Mouse (Mus musculus) cerebellum, adult 8-10 months (tissue): ENCODE data around the gene Ciao1.
"Not testable (repeated sequence)": the region's sequence is repeated elsewhere in the genome, so short reads cannot be mapped to it uniquely, and the experiment has no call there.

ENCODE experiments used
- DNase-seq: peaks from one replicate; pipeline ENCODE4 v3.0.0; 2022

Gene Ciao1

DNA sequence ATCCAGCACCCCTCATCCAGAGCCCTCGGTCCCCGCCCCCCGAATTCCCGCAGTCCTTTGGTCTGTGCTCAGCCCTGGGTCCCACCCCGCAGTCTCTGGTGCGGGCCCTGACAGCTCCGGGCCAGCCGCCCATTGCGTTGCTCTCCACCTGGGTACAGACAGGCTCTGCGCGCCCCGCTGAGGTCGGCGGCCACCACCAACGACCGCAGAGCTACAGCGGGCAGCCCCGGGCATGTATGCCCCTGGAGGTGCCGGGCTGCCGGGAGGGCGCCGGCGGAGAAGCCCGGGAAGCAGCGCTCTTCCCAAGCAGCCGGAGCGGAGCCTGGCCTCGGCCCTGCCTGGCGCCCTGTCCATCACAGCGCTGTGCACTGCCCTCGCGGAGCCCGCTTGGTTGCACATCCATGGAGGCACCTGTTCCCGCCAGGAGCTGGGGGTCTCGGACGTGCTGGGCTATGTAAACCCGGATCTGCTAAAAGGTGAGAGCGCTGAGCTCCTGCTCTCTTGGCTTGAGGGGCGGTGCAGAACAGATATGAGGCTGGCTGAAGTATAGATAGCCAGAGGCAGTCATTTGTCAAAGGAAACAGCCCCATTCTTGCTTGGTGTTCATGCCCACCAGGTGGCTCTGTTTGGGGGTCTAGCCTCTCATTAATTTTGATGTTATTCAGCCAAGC, 853 bp upstream of the Ciao1 start:
- peak; percentile 52 for DNase-seq

DNA sequence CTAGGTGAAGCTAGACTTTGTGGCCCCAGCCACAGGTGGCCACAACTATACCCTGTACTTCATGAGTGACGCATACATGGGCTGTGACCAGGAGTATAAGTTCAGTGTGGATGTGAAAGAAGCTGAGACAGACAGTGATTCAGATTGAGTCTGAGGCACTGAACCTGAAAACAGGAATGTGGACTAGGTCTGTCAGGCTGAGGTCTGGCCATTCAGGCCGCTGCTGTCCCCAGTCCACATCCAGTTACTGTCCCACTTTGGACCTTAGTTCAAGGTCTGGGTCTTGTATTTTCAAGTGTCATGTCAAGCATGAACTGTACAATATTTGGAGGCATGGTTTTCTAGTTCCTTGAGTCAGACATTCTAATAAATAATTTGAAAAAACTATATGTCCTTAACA, 7.6 kb downstream of the Ciao1 start:
- no peak for DNase-seq

DNA sequence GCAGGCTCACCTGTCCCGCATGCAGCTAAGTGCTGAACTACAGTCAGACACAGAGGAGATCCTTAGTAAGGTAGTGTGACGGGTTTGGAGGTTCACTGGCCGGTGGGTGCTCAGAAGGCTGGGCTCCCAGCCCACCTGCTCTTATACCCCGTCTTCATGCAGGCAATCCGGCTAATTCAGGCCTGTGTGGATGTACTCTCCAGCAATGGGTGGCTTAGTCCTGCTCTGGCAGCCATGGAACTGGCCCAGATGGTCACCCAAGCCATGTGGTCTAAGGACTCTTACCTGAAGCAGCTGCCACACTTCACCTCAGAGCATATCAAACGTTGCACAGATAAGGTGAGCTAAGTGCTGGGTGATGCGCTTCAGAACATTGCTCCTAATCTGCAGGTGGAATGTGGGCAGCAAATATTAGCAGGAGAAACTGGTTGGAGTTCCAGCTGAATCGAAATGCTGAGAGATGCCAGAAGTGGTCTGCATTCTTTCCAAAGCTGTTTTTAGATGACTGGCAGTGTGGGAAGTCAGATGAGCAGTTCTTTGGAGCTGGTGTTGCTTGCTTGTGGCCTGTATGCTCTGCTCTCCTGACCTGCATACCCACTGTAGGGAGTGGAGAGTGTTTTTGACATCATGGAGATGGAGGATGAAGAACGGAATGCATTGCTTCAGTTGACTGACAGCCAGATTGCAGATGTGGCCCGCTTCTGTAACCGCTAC, 9.6 kb downstream of the Ciao1 start:
- no peak for DNase-seq

DNA sequence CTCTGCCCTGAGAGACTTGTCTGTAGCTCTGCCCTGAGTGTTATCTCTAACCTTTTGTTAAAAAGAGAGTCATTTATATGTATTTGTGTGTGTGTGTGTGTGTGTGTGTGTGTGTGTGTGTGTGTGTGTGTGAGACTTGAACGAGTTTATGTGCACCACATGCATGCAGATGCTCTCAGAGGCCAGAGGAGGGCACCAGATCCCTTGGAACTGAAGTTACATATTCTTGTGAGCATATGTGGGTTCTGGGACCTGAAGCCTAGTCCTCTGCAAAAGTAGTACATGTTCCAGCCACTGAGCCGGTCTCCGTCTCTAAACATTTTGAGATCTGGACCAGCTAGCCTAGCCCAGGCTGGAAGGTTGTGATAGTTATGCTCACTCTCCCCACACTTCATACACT, 22.4 kb downstream of the Ciao1 start:
- no peak for DNase-seq

DNA sequence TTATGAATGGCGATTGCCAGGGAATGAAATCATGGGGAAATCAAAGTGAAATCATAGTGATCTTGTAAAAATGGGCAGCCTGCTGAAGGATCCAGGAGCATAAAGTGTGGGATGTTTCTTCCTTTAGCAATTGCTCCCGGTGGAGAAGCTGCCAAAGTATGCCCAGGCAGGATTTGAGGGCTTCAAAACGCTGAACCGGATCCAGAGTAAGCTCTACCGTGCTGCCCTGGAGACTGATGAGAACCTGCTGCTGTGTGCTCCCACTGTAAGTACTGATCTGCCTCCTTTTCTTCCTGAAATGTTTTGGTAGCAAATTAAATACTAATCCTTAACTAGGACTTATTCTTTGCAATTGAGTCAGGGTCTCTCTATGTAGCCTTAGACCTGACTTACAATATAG, 29.9 kb downstream of the Ciao1 start:
- no peak for DNase-seq

DNA sequence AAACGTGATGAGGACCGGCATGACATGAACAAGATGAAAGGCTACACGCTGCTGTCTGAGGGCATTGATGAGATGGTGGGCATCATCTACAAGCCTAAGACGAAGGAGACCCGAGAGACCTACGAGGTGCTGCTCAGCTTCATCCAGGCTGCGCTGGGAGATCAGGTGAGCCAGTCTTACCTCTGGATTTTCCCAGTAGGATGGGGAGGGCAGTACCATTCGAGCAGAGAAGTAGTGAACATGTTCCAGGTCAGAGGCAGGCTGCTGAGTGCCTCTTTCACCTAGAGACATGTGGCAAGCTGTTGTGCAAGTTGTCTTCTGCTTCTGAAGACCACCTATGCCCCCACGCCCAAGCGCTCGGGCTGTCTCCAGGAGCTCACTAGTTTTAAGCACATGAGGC, 36.9 kb downstream of the Ciao1 start:
- no peak for DNase-seq

DNA sequence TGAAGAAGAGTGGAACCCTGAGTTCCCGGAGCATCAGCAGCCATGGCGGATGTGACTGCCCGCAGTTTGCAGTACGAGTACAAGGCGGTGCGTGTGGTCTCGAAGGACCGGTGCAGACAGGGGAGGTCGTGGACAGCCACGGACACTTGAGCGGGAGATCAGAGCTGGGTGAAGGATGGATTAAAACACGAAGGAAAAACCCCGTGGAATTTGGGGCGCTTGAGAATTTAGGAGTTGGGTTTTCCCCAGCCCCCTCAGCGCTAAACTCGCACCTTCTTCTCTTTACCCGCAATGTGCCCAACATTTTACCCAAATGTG, 39.2 kb downstream of the Ciao1 start:
- no peak for DNase-seq

DNA sequence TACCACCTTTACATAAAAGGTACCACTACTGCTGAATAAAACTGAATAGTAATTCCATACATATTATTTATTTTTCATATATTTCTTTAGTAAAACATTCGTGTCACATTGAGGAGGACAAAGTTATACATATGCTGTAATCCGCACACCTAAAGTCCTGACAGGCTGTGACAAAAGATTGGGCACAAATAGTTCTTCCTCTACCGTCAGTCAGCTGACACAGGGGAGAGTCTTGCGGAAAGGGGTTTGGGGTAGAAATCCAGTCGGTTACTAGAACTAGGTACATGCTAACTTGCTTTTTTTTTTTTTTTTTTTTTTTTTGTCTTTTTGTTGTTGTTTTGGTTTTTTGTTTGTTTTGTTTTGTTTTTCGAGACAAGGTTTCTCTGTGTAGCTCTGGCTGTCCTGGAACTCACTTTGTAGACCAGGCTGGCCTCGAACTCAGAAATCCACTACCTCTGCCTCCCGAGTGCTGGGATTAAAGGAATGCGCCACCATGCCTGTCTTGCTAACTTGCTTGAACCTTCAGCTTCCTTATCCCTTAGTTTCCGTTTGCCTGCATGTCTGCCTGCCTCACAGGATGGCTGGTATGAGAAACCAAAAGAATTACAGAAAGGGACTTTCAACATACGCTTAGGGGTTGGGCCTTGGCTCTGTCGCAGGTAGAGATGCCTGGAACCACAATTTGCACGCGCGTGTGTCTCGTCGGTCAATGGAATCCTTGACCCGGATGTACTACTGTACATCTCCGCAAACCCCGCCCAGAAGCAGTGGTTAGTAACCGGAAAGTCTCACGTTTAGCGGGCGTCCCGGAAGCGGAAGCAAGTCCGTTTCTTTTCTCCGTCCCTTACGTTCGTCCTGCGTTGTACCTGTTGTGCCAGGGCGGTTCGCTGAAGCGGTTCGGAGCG, 39.8 kb downstream of the Ciao1 start, which contains the start of the genes 1810024B03Rik and Snrnp200:
TSS of gene 1810024B03Rik (minus strand) at position 734 of the 905 bp plus-strand sequence.
TSS of gene Snrnp200 (plus strand) at position 840 of the 905 bp plus-strand sequence.
- DNase-seq, result peak; percentile 94

DNA sequence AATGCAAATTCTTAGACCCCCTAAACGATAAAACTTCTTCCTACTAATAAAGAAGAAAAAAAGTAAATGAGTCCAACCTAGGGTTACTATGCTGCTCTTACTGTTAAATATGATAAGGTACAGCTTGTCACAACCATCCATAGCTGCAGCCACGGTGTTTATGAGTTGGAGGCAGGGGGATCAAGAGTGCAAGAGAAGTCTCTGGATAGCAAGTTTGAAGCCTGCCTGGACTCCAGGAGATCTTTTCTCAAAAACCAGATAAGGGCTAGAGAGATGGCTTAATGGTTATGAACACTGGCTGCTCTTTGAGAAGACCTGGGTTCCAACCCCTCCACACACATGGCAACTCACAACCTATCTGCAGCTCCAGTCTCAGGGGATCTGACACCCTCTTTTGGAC, 40.7 kb downstream of the Ciao1 start:
- DNase-seq, result no peak

DNA sequence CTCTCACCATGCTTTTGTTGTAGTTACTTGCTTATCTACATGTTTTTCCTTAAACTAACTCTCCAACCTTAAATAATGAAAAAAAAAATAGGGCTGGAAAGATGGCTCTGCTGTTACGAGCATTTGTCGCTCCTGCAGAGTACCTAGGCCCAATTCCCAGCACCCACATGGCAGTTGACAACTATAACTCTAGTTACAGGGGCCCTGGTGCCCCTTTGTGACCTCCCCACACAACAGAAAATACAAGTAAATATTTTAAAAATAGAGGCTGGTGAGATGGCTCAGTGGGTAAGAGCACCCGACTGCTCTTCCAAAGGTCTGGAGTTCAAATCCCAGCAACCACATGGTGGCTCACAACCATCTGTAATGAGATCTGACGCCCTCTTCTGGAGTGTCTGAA, 41.7 kb downstream of the Ciao1 start:
- DNase-seq, result not testable (repeated sequence)

DNA sequence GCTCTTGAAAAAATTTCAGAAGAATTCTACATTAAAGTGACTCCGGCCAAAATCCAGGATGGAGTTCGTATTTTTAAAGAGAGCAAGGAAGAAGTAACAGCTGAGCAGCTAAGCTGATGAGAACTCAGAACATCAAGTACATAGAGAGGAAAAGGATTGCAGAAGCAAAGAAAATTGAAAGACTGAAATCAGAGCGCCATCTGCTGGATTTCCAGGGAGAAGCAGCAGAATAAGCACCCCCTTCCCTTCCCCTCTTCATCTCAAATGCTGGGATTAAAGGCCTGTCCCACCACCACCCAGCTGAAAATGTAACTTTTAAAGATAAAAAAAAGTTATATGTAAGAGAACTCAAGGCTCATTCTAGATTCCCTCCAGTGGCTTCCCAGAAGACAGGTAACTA, 42.7 kb downstream of the Ciao1 start:
- DNase-seq, result peak; percentile 62
